Mouse (Mus musculus) hindbrain, embryonic 12.5 days (tissue): ENCODE results near the gene Hspa5. TPM values are rescaled to one million over a fixed set of nuclear protein-coding genes. Genes with fewer than 3 reads are reported as not detected.
A peak's percentile ranks its signal among the peaks of the same experiment; 100 is the strongest.
"Not testable (repeated sequence)": the region's sequence is repeated elsewhere in the genome, so short reads cannot be mapped to it uniquely, and the experiment has no call there.

Experiments used
- ATAC-seq: fragments of 200-750 bp; cut with Nextera tagmentation; 2 replicates; pipeline ENCODE4 v1.8.0; 2017; ENCODE audit warnings: moderate TSS enrichment; ENCODE audit not compliant: low FRiP score
- H3K27ac ChIP-seq: fragments of 300-500 bp; sonication (generic); 2 replicates; pipeline ENCODE4 v1.5.1; 2016; ENCODE audit warnings: mild to moderate bottlenecking
- H3K27me3 ChIP-seq: fragments of 300-500 bp; sonication (generic); 2 replicates; pipeline ENCODE4 v1.6.1; 2016; ENCODE audit warnings: mild to moderate bottlenecking
- H3K36me3 ChIP-seq: fragments of 300-500 bp; sonication (generic); 2 replicates; pipeline ENCODE4 v1.6.1; 2016; ENCODE audit warnings: mild to moderate bottlenecking
- H3K4me1 ChIP-seq: fragments of 300-500 bp; sonication (generic); 2 replicates; pipeline ENCODE4 v1.6.1; 2016
- H3K4me2 ChIP-seq: fragments of 300-500 bp; sonication (generic); replicated peaks from 2 replicates; pipeline ENCODE4 v1.6.1; 2016; ENCODE audit warnings: mild to moderate bottlenecking
- H3K4me3 ChIP-seq: fragments of 300-500 bp; sonication (generic); 2 replicates; pipeline ENCODE4 v1.5.1; 2016; ENCODE audit warnings: mild to moderate bottlenecking
- H3K9ac ChIP-seq: fragments of 300-500 bp; sonication (generic); 2 replicates; pipeline ENCODE4 v1.6.1; 2016; ENCODE audit warnings: mild to moderate bottlenecking, moderate library complexity
- H3K9me3 ChIP-seq: fragments of 300-500 bp; sonication (generic); replicated peaks from 2 replicates; pipeline ENCODE4 v1.6.1; 2016; ENCODE audit warnings: mild to moderate bottlenecking
- WGBS: fragments of 180-500 bp; shearing (Covaris S2); methylation state at CpG from one replicate; pipeline ENCODE4 v1.1.7; 2016; 5-methylcytosine and 5-hydroxymethylcytosine counted together
- polyA plus RNA-seq: library from polyadenylated mRNA; unstranded; fragments of >200 nt; fragmentation: Nextera tagmentation; extraction: Ambion mirVana; gene quantifications from 2 replicates; pipeline ENCODE4 v1.2.1, GENCODE M21; 2016

Gene Hspa5
- polyA plus RNA-seq, 1 experiment from 2014 or later = 735 TPM

DNA sequence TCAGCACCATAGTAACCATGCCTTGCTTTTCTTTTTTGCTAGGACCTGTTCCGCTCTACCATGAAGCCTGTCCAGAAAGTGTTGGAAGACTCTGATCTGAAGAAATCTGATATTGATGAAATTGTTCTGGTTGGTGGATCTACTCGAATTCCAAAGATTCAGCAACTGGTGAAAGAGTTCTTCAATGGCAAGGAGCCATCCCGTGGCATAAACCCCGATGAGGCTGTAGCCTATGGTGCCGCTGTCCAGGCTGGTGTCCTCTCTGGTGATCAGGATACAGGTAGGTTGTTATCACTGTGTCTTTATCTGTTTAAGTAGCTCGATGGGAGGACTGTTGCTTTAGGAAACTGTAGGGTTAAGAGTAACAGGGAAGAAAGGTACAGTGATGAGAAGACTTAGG, 2.7 kb downstream of the Hspa5 start:
- no peaks in the 10 kb centered on the region for H3K9me3 ChIP-seq

GRCm38 (mm10) chr2:34777237-34777868, 5.6 kb downstream of the Hspa5 start:
- no peak for ATAC-seq
- Histone ChIP-seq H3K4me2 (peak overlapping the region; percentile 68), H3K27ac (no peak overlapping the region), H3K4me1 (peaks cover 47% of the 10 kb centered on the region), H3K27me3 (no peaks in the 10 kb centered on the region), H3K36me3 (peaks cover 67% of the 10 kb centered on the region), H3K9me3 (no peaks in the 10 kb centered on the region), H3K9ac (no peak overlapping the region), H3K4me3 (no peak overlapping the region)
- 64% methylated on average over 1 of the region's 1 CpGs for WGBS

More for the DNA sequence above, 2.7 kb downstream of the Hspa5 start:
- 91% methylated on average over 6 of the region's 6 CpGs for WGBS
- H3K27ac ChIP-seq = no peak overlapping the region
- peaks cover 51% of the 10 kb centered on the region for H3K36me3 ChIP-seq
- peak overlapping the region; percentile 68 for H3K4me2 ChIP-seq
- ATAC-seq = no peak
- H3K4me3 ChIP-seq = peak overlapping the region; percentile 94
- no peak overlapping the region for H3K9ac ChIP-seq
- peaks cover 56% of the 10 kb centered on the region for H3K4me1 ChIP-seq
- H3K27me3 ChIP-seq = no peaks in the 10 kb centered on the region

DNA sequence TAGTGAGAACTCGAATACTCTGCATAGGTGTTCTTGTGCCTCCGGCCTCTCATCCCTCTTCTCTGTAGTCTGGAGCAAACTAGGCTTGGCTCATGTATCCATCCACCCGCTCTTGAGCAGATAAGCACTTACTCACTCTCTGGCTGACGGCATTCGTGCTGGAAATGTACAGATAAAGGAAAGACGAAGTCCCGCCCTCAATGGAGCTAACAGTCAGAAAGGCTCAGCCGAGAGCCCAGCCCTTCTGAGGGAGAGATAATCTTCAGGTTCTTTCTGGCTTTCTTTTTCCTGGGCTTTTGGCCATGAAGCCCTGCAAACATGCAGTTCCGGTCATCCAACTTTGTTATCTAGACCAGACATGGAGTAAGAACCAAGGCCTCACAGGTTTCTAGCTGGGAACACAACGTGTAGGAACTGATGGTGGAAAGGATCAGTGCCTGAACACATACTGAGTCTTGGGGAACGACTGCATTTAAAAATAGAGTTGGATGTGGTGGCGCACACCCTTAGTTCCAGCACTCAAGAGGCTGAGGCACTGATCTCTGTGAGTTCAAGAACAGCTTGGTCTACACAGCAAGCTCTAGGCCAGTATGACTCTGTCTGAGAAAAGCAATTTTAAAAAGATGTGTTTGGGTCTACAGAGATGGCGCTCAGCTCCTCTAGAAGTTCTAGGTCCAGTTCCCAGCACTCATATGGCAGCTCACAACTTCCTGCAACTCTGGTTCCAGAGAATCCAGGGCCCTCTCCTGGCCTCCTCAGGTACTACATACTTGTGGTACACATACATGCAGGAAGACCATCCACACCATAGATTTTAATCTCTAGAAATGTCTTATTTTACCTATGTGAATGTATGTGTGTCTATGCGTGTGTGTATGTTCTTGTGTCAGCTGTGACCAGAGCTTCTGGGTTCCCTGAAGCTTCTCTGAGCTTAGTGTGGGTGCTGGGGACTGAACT, 11.6 kb downstream of the Hspa5 start:
- peaks cover 60% of the 10 kb centered on the region for H3K36me3 ChIP-seq

DNA sequence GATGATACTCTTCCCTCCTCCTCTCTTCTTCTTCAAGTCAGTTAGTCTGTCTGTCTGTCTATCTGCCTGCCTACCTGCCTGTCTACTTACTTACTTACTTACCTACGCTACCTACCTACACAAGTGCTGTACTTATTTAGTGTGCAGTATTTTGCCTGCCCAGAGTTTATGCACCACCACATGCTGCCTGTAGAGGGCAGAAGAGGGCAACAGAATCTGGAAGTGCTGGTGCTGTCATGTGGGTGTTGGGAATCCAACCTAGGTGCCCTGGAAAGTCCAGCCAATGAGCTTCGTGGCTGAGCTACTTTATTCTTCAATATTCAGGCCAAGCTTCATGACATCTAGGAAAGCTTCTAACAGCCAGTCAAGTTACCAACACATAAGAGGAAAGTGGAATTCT, 12.3 kb downstream of the Hspa5 start:
- no peak overlapping the region for H3K27ac ChIP-seq
- H3K4me2 ChIP-seq = no peak overlapping the region
- ATAC-seq = no peak
- no peaks in the 10 kb centered on the region for H3K4me1 ChIP-seq
- H3K27me3 ChIP-seq = no peaks in the 10 kb centered on the region
- H3K9me3 ChIP-seq = no peaks in the 10 kb centered on the region
- WGBS = 82% methylated on average over 2 of the region's 2 CpGs
- H3K4me3 ChIP-seq = no peak overlapping the region
- H3K9ac ChIP-seq = no peak overlapping the region
- peaks cover 60% of the 10 kb centered on the region for H3K36me3 ChIP-seq

More for the DNA sequence above, 11.6 kb downstream of the Hspa5 start:
- 93% methylated on average over 14 of the region's 14 CpGs for WGBS
- ATAC-seq = no peak
- no peak overlapping the region for H3K9ac ChIP-seq
- no peaks in the 10 kb centered on the region for H3K4me1 ChIP-seq
- no peaks in the 10 kb centered on the region for H3K27me3 ChIP-seq
- H3K9me3 ChIP-seq = no peaks in the 10 kb centered on the region
- H3K4me2 ChIP-seq = no peak overlapping the region
- no peak overlapping the region for H3K27ac ChIP-seq
- no peak overlapping the region for H3K4me3 ChIP-seq

DNA sequence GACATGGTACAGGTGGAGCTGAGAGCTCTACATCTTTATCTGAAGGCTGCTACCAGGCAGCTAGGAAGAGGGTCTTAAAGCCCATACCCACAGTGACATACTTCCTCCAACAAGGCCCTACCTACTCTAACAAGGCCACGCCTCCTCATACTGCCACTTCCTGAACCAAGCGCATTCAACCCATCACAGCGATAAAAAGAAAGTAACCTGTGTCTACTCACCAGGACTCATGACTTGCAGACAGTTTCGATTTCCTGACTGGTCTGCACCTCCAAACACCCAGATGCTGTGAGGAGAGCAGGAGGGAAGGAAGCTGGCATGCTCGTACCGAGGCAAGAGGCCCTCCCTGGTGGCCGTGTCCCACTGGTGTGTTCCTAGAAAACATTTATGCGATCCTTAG, 18.5 kb downstream of the Hspa5 start:
- H3K36me3 ChIP-seq = peaks cover 37% of the 10 kb centered on the region
- no peak overlapping the region for H3K4me2 ChIP-seq
- no peaks in the 10 kb centered on the region for H3K9me3 ChIP-seq
- ATAC-seq = no peak
- WGBS = 93% methylated on average over 8 of the region's 8 CpGs
- H3K27me3 ChIP-seq = no peaks in the 10 kb centered on the region
- H3K4me3 ChIP-seq = no peak overlapping the region
- no peak overlapping the region for H3K27ac ChIP-seq
- no peak overlapping the region for H3K9ac ChIP-seq
- H3K4me1 ChIP-seq = no peaks in the 10 kb centered on the region

GRCm38 (mm10) chr2:34792543-34792942, 20.8 kb downstream of the Hspa5 start:
- not testable (repeated sequence) for H3K27ac ChIP-seq, H3K4me3 ChIP-seq, H3K9ac ChIP-seq, H3K9me3 ChIP-seq, ATAC-seq, H3K4me1 ChIP-seq, H3K4me2 ChIP-seq, H3K27me3 ChIP-seq
- 92% methylated on average over 2 of the region's 2 CpGs for WGBS
- H3K36me3 ChIP-seq = peaks cover 30% of the 10 kb centered on the region

DNA sequence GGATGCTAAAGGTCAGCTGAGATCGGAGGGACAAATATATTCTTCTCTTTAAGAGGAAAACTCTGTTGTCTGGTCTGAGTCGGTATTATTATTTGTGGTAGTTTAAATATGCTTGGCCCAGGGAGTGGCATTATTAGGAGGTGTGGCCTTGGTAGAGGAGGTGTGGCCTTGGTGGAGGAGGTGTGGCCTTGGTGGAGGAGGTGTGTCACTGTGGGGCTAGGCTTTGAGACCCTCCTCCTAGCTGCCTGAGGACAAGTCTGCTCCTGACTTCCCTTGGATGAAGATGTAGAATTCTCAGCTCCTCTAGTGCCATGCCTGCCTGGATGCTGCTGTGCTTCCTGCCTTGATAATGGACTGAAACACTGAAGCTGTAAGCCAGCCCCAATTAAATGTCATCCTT, 22.7 kb downstream of the Hspa5 start:
- WGBS = 89% methylated on average over 2 of the region's 2 CpGs
- Histone ChIP-seq H3K4me1 (0 out of 2 replicates have a peak, but pooled peaks cover 2% of the 10 kb centered on the region), H3K36me3 (peaks cover 24% of the 10 kb centered on the region), H3K27ac (no peak overlapping the region), H3K9me3 (no peaks in the 10 kb centered on the region), H3K9ac (no peak overlapping the region), H3K4me2 (no peak overlapping the region), H3K4me3 (no peak overlapping the region), H3K27me3 (no peaks in the 10 kb centered on the region)
- no peak for ATAC-seq

DNA sequence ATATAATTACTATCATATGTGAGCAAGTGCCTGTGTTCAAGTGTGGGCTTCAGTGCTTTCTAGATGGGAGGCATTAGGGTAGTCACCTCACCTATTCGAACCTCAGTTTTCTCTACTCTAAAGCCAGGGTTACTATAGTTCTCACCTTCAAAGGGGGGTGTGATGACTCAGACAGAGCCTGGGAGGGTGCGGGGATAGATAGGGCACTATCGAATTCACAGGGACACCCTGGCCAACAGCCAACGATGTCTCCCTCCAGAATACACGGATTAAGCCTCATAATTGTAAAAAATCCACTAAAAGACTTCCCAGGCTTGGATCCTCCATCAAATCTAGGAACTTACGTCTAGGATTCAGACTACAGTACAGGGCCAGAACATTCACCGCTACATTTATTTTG, 23.7 kb downstream of the Hspa5 start:
- H3K27me3 ChIP-seq = no peaks in the 10 kb centered on the region
- peaks cover 17% of the 10 kb centered on the region for H3K36me3 ChIP-seq
- no peak overlapping the region for H3K27ac ChIP-seq
- no peak overlapping the region for H3K4me2 ChIP-seq
- no peaks in the 10 kb centered on the region for H3K9me3 ChIP-seq
- WGBS = 95% methylated on average over 7 of the region's 7 CpGs
- H3K9ac ChIP-seq = no peak overlapping the region
- H3K4me3 ChIP-seq = no peak overlapping the region
- no peak for ATAC-seq
- 0 out of 2 replicates have a peak, but pooled peaks cover 2% of the 10 kb centered on the region for H3K4me1 ChIP-seq

- Histone ChIP-seq H3K27me3 (no peaks in the 10 kb centered on the region), H3K9me3 (no peaks in the 10 kb centered on the region), H3K4me2 (peak within 1 kb of the TSS; percentile 78), H3K4me1 (peaks cover 14% of the 10 kb centered on the region), H3K9ac (peak within 1 kb of the TSS; percentile 69), H3K4me3 (peak within 1 kb of the TSS; percentile 66), H3K36me3 (peaks cover 9% of the 10 kb centered on the region), H3K27ac (peak within 1 kb of the TSS; percentile 60)
- peak; percentile 64 for ATAC-seq
- 5% methylated on average over 43 of the region's 44 CpGs for WGBS
These were observed 27.8 kb downstream of the Hspa5 start, which contains the start of gene Rabepk for GRCm38 (mm10) chr2:34799357-34800256. Rabepk (minus strand) TSS chr2:34799912.

DNA sequence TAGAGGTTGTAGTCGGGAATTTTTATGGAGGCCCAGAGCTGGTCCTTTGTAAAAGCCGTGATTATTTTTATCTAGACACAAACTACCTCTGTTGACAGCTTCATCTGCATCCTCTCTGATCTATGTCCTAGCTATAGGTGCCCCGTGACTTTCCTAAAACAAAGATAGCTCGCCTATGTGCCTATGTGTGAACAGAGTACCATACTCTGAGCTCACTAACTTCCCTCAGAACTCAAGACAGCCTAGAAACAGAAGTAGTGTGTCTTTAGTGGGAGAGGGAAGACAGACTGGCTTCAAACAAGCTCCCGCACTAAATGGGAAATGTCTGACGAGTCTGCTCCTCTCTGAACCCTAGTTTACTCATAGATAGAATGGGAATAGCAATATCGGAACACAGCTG, 28.6 kb downstream of the Hspa5 start:
- Histone ChIP-seq H3K4me2 (no peak overlapping the region), H3K27me3 (no peaks in the 10 kb centered on the region), H3K9ac (no peak overlapping the region), H3K4me3 (no peak overlapping the region), H3K4me1 (peaks cover 14% of the 10 kb centered on the region), H3K36me3 (peaks cover 3% of the 10 kb centered on the region), H3K9me3 (no peaks in the 10 kb centered on the region), H3K27ac (no peak overlapping the region)
- WGBS = 85% methylated on average over 7 of the region's 7 CpGs
- ATAC-seq = no peak

GRCm38 (mm10) chr2:34801516-34802482, 30.0 kb downstream of the Hspa5 start:
- peak overlapping the region; percentile 35 for H3K4me2 ChIP-seq
- WGBS = 5% methylated on average over 39 of the region's 39 CpGs

More at GRCm38 (mm10) chr2:34801516-34802482, 30.0 kb downstream of the Hspa5 start:
- H3K36me3 ChIP-seq = peaks cover 5% of the 10 kb centered on the region; the same call in 1 of the 2 replicates
- peak overlapping the region; percentile 93 for H3K27ac ChIP-seq
- peak overlapping the region; percentile 67 for H3K4me3 ChIP-seq
- H3K27me3 ChIP-seq = no peaks in the 10 kb centered on the region
- no peaks in the 10 kb centered on the region for H3K9me3 ChIP-seq
- peak overlapping the region; percentile 78 for H3K9ac ChIP-seq
- peaks cover 14% of the 10 kb centered on the region for H3K4me1 ChIP-seq
- peak; percentile 96 for ATAC-seq
